Mouse (Mus musculus) brown adipose tissue, adult 24 weeks (tissue): ENCODE data around the gene Rcc1. TPM values are rescaled to one million over a fixed set of nuclear protein-coding genes. Genes with fewer than 3 reads are reported as not detected.
A peak's percentile ranks its signal among the peaks of the same experiment; 100 is the strongest.

ENCODE experiments used
- H3K27ac ChIP-seq: fragments of 200-500 bp; replicated peaks from 2 replicates; pipeline ENCODE4 v1.5.1; 2012; ENCODE audit warnings: low read depth, mild to moderate bottlenecking, low read length
- H3K4me1 ChIP-seq: fragments of 200-500 bp; 2 replicates; pipeline ENCODE4 v1.6.1; 2012; ENCODE audit warnings: low read length, mixed read lengths; ENCODE audit not compliant: control insufficient read depth, insufficient read depth, insufficient read length
- H3K4me3 ChIP-seq: fragments of 200-500 bp; 2 replicates; pipeline ENCODE4 v1.5.1; 2012; ENCODE audit warnings: low read depth, mild to moderate bottlenecking, low read length, moderate library complexity; ENCODE audit not compliant: insufficient read depth
- polyA plus RNA-seq: library from polyadenylated mRNA; stranded (reverse); fragments of >200 nt; gene quantifications from 2 replicates; pipeline ENCODE4 v1.2.4, GENCODE M21; 2012; ENCODE audit not compliant: missing spikeins, insufficient read depth, insufficient read length

The Rcc1 gene
- polyA plus RNA-seq: 3.4 and 7.6 TPM in 2 replicates

DNA sequence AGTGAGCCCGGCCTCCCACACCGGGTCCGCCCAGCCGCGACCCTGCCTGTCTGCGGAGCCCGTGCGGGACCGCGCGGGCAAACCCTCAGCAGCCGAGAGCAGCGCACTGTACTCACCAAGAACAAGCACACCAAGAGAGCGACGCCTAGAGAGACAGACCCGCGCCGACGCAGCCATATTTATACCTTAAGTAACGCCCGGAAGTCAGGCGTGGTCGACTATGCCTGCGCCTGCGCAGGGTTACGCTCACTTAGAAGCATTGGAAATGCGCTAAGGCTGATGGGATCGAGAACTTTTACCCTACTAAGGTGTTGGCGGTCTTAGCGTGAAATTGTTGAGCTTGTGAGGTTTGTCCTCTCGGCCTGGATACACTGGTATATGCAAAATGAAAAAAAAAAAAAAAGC lies at the start of gene Rcc1:
Gene Rcc1 (minus strand): TSS at position 125 of the 405 bp plus-strand sequence.
- peak within 1 kb of the TSS; percentile 85 for H3K27ac ChIP-seq
- peak within 1 kb of the TSS; percentile 84 for H3K4me3 ChIP-seq
- 0 out of 2 replicates have a peak, but pooled peaks cover 2% of the 10 kb centered on the region for H3K4me1 ChIP-seq

- H3K4me1 ChIP-seq: peaks cover under 1% of the 10 kb centered on the region; the same call in 1 of the 2 replicates
- no peak overlapping the region for H3K4me3 ChIP-seq
- H3K27ac ChIP-seq: no peak overlapping the region
These were observed 47.6 kb upstream of the Rcc1 start for GRCm38 (mm10) chr4:132401016-132401415.

GRCm38 (mm10) chr4:132398863-132399262 lies 45.5 kb upstream of the Rcc1 start:
- Histone ChIP-seq H3K27ac (no peak overlapping the region), H3K4me3 (no peak overlapping the region), H3K4me1 (peaks cover 2% of the 10 kb centered on the region; the same call in 1 of the 2 replicates)

DNA sequence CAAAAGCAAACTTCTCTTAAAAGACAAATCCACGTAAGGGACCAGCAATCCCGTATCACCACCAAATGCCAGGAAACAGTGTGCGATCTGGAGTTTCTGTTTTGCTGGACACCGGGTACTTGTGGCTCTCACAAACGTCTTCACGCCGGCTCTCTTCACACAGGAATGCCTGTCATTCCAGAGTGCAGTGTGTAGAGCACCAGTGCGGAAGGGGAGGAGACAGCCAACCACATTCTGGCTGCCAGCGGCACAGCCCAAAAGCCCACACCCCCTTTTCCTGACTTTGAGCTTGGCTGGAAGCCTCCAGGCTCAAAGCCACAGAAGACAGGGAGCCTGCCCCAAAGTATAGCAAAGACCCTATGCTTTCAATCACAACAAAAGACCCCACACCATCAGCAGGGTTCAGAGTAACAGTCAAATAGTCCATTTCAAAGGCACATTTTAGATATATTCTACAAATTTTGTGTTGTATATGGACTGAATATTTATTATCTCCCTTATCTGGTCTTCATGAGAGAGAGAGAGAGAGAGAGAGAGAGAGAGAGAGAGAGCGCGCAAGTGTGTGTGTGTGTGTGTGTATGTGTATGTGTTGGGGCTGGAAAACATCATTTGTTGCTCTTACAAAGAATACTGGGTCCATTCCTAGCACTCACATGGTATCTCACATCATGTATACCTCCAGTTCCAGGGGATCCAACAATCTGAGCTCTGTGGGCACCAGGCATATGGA lies 44.8 kb upstream of the Rcc1 start:
- Histone ChIP-seq H3K4me3 (peak overlapping the region; percentile 67), H3K27ac (peak overlapping the region; percentile 82), H3K4me1 (peaks cover 2% of the 10 kb centered on the region; the same call in 1 of the 2 replicates)

GRCm38 (mm10) chr4:132397120-132397519 lies 43.7 kb upstream of the Rcc1 start:
- no peak overlapping the region for H3K27ac ChIP-seq
- H3K4me1 ChIP-seq: peaks cover 2% of the 10 kb centered on the region; the same call in 1 of the 2 replicates
- peak overlapping the region; percentile 29; the same call in 1 of the 2 replicates for H3K4me3 ChIP-seq

- Histone ChIP-seq H3K4me3 (no peak overlapping the region), H3K4me1 (peaks cover 2% of the 10 kb centered on the region; the same call in 1 of the 2 replicates), H3K27ac (no peak overlapping the region)
These were observed 42.8 kb upstream of the Rcc1 start for GRCm38 (mm10) chr4:132396251-132396650.

DNA sequence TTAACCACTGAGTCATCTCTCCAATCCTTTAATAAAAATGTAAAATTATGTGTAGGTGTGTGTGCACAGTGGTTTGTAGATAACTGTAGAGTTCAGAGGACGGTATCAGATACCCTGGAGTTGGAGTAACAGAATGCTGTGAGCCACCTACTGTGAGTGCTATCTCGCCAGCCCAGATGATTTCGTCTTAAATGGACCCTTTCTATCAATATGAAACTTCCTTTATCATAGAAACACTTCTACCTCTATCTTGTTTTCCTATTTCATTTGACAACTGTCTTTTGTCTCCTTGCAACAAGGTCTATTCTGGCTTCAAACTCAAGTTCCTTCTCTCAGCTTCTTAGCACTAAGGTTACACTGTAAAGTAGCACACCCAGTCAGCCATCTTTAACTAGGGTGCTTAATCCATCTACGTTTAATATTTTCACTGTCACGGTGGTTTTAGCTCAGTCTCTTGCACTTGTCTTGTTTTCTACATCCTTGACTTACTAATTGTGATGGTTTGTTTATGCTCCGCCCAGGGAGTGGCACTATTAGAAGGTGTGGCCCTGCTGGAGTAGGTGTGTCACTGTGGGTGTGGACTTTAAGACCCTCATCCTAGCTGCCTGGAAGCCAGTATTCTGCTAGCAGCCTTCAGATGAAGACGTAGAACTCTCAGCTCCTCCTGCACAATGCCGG lies 37.8 kb upstream of the Rcc1 start:
- peaks cover 15% of the 10 kb centered on the region for H3K4me1 ChIP-seq
- H3K4me3 ChIP-seq: no peak overlapping the region
- no peak overlapping the region for H3K27ac ChIP-seq

- Histone ChIP-seq H3K4me3 (no peak overlapping the region), H3K27ac (no peak overlapping the region), H3K4me1 (peaks cover 15% of the 10 kb centered on the region)
These were observed 35.9 kb upstream of the Rcc1 start for GRCm38 (mm10) chr4:132389302-132389701.

DNA sequence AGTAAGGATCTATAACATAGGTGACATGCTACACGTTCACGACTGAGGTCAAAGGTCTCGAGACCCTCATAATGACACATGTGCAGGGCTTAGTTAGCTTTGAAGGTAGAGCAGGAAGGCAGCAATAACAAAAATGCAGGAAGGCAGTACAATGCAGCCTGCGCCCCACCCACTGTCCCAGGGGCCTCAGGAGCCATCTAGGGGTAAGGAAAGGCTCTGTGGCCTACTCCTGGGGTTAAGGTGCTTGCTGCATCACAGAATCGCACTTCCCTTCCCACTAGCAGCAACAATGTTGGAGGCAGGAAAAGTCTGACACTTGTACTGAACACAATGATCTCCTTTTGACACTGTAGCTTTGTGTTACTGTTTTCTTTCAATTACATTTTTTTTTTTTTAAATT lies 34.2 kb upstream of the Rcc1 start:
- Histone ChIP-seq H3K27ac (peak overlapping the region; percentile 84), H3K4me1 (peaks cover 15% of the 10 kb centered on the region)

GRCm38 (mm10) chr4:132386846-132387245 lies 33.4 kb upstream of the Rcc1 start:
- H3K4me3 ChIP-seq: 0 out of 2 replicates have a peak overlapping the region, but pooled peaks have one; percentile 13
- peak overlapping the region; percentile 84 for H3K27ac ChIP-seq
- peaks cover 15% of the 10 kb centered on the region for H3K4me1 ChIP-seq

More for the DNA sequence above, 34.2 kb upstream of the Rcc1 start:
- H3K4me3 ChIP-seq: no peak overlapping the region

- Histone ChIP-seq H3K27ac (no peak overlapping the region), H3K4me1 (peaks cover 15% of the 10 kb centered on the region), H3K4me3 (no peak overlapping the region)
These were observed 32.5 kb upstream of the Rcc1 start for GRCm38 (mm10) chr4:132385771-132386410.

DNA sequence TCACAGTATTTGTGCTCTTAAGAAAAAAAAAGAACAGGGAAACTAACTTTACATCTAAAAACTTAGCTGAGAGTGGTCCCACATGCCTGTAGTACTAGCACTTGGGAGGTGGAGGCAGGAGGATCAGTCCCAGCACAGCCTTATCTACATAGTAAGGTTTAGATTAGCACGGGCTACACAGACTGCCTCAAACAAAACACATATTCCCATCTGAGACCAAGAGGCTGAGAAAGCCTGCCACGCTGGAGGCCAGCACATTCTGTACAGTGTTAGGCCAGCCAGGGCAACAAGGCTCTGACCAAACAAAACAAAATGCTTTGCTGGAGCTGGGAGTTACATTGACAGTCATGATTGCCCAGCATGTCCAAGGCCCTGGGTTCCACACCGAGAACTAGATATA lies 30.1 kb upstream of the Rcc1 start:
- H3K4me3 ChIP-seq: no peak overlapping the region
- H3K4me1 ChIP-seq: peaks cover 17% of the 10 kb centered on the region
- H3K27ac ChIP-seq: no peak overlapping the region

DNA sequence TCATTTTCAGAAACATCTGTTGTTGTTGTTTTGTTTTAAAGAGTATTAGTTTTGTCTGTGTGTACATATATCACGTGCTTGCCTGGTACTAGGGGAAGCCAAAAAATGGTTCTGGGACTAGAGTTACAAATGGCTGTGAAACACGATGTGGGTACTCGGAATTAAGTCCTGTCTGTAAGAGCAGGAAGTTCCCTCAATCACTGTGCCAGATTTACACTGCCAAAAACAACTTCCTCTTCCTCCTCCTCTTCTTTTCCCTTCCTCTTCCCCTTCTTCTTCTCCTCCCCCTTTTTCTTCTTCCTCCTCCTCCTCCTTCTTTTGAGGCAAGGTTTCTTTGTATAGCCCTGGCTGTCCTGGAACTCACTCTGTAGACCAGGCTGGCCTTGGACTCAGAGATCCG lies 28.9 kb upstream of the Rcc1 start:
- no peak overlapping the region for H3K4me3 ChIP-seq
- H3K4me1 ChIP-seq: peaks cover 12% of the 10 kb centered on the region
- H3K27ac ChIP-seq: no peak overlapping the region

GRCm38 (mm10) chr4:132380965-132381616 lies 27.7 kb upstream of the Rcc1 start:
- Histone ChIP-seq H3K27ac (no peak overlapping the region), H3K4me1 (0 out of 2 replicates have a peak, but pooled peaks cover 4% of the 10 kb centered on the region), H3K4me3 (no peak overlapping the region)

DNA sequence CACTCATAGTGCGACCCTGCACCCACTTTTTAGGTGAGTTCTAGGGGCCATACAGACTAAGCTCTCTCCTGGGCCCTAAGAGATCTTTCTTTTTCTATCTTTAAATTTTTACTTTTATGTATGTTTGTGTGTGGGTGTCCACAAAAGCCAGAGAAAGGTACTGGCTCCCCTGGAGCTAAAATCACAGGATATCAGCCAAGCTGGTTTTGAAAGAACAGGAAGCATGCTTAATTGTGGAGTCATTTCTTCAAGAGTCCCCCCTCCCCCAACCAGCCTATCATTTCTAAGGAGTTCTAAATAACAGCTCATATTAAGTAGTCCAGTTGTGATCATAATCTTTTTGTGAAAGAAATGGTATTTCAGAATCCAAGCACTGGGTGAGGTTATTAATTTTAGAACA lies 20.4 kb upstream of the Rcc1 start:
- no peak overlapping the region for H3K4me3 ChIP-seq
- H3K4me1 ChIP-seq: no peaks in the 10 kb centered on the region
- no peak overlapping the region for H3K27ac ChIP-seq
